Mouse (Mus musculus): ENCODE measurements around the gene Olfr776.
"Not testable (repeated sequence)": the region's sequence is repeated elsewhere in the genome, so short reads cannot be mapped to it uniquely, and the experiment has no call there.

Gene Olfr776

DNA sequence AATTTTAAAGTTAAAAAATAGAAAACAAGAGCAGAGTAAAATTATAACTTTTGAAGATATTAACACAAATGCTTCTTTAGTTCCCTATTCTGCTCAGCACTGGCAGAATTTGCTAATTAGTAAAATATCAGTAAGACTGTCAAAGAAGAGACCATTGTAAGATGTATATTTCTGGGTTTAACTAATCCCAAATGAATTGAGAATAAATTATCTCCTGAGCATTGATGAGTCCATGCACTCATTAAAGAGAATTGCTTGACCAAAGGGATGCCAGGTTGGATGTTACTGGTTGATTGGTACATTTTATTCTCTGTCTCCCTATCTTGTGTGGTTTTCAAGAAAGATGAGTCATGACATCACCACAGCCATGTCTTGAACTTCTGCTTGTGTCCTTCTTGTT is at the start of gene Olfr776:
Olfr776 (plus strand) TSS at position 301 of the 400 bp plus-strand sequence.
- no peak for DNase-seq (ENCODE audit: low spot score in 2 of 2)

GRCm38 (mm10) chr10:129230737-129231136 is 28.2 kb upstream of the Olfr776 start:
- DNase-seq (ENCODE audit: low spot score in 2 of 2): no peak

GRCm38 (mm10) chr10:129235904-129236303 is 23.0 kb upstream of the Olfr776 start, which contains the start of gene Olfr774:
Olfr774 (plus strand) TSS chr10:129236204.
- DNase-seq (ENCODE audit: low spot score in 2 of 2): no peak

DNA sequence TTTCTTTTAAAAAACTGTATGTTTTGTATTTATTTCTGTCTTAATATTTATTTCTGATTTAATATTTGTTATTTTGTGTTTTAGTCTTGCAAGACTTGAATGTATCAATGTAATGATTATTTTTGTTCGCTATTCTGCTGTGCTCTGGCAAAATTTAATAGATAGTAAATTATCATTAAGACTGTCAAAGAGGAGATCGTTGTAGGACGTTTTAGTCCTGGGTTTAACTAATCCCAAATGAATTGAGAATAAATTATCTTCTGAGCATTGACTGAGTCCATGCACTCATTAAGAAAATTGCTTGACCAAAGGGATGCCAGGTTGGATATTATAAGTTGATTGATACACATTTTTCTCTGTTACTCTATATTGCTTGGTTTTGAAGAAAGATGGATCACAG is 10.8 kb upstream of the Olfr776 start, which contains the start of gene Olfr775:
Olfr775 (plus strand) TSS at position 301 of the 400 bp plus-strand sequence.
- no peak for DNase-seq (ENCODE audit: low spot score in 2 of 2)

DNA sequence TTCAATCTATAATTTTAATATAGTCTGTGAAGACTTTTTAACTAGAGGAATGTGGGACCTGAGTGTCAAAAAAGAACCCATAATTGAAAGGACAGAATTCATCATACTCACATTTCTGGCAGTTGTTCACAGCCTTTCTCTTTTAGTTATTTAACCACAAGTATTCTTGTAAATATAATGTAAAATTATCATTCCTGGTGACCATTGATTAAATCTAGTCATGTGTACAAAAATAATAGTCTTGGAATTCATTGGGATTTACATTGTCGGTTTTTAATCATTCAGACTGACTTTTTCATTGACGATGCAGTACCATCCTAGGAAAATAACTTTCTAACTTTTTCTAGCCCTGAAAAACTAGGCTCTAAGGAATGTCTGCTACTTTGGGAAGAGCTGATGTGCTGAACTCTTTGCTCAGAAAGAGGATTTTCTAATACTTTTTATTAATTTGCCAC is 12.2 kb downstream of the Olfr776 start, which contains the start of gene Olfr777:
Olfr777 (minus strand) TSS at position 405 of the 455 bp plus-strand sequence.
- DNase-seq (ENCODE audit: low spot score in 2 of 2): no peak

DNA sequence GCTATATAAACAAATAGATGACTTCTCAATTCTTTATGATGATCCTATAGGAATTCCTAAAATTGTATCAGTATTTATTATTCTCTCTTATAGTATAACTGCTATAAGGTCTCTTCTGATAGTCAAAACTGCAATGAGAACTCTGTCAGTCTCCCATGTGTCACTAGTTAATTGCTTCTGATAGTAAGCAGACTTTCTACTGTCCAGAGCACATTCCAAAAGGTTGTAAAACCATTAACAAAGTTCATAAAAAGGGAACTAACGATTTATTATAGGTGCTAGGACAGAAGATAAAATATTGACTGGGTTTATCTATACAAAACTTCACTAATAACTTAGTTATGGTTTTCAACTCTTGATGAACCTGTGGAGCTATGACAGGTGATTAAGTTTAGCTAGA is 54.0 kb downstream of the Olfr776 start:
- DNase-seq (ENCODE audit: low spot score in 2 of 2): not testable (repeated sequence)

- not testable (repeated sequence) for DNase-seq (ENCODE audit: low spot score in 2 of 2)
These were observed 54.6 kb downstream of the Olfr776 start for GRCm38 (mm10) chr10:129313521-129313920.
